Mouse (Mus musculus) intestine, embryonic 16.5 days (tissue): ENCODE measurements around the gene Jph4. TPM values are rescaled to one million over a fixed set of nuclear protein-coding genes. Genes with fewer than 3 reads are reported as not detected.

Source experiments
- ATAC-seq: fragments of 200-750 bp; cut with Nextera tagmentation; 2 replicates; pipeline ENCODE4 v1.8.0; 2017; ENCODE audit warnings: moderate TSS enrichment, moderate library complexity
- H3K27ac ChIP-seq: fragments of 300-500 bp; sonication (generic); 2 replicates; pipeline ENCODE4 v1.5.1; 2014; ENCODE audit warnings: mild to moderate bottlenecking, low read length
- H3K27me3 ChIP-seq: fragments of 300-500 bp; sonication (generic); replicated peaks from 2 replicates; pipeline ENCODE4 v1.6.1; 2014; ENCODE audit warnings: low read length, control low read depth, mixed read lengths; ENCODE audit not compliant: control insufficient read depth, insufficient read depth
- H3K36me3 ChIP-seq: fragments of 300-500 bp; sonication (generic); 2 replicates; pipeline ENCODE4 v1.6.1; 2014; ENCODE audit warnings: low read length, control low read depth; ENCODE audit not compliant: control insufficient read depth, insufficient read depth
- H3K4me1 ChIP-seq: fragments of 300-500 bp; sonication (generic); 2 replicates; pipeline ENCODE4 v1.6.1; 2014; ENCODE audit warnings: low read length, control low read depth, mixed read lengths; ENCODE audit not compliant: control insufficient read depth, insufficient read depth
- H3K4me2 ChIP-seq: fragments of 300-500 bp; sonication (generic); 2 replicates; pipeline ENCODE4 v1.6.1; 2014; ENCODE audit warnings: low read depth, low read length, control low read depth
- H3K4me3 ChIP-seq: fragments of 300-500 bp; sonication (generic); 2 replicates; pipeline ENCODE4 v1.5.1; 2014; ENCODE audit warnings: mild to moderate bottlenecking, low read length
- H3K9ac ChIP-seq: fragments of 300-500 bp; sonication (generic); 2 replicates; pipeline ENCODE4 v1.6.1; 2014; ENCODE audit warnings: low read depth, low read length
- H3K9me3 ChIP-seq: fragments of 300-500 bp; sonication (generic); 2 replicates; pipeline ENCODE4 v1.6.1; 2016; ENCODE audit warnings: low read length, control low read depth; ENCODE audit not compliant: control insufficient read depth
- WGBS: fragments of 180-500 bp; shearing (Covaris S2); extraction: QIAGEN DNeasy Blood & Tissue Kit; methylation state at CpG from one replicate; pipeline ENCODE4 v1.1.7; 2014; 5-methylcytosine and 5-hydroxymethylcytosine counted together
- polyA plus RNA-seq: library from polyadenylated mRNA; unstranded; fragments of >200 nt; fragmentation: Nextera tagmentation; extraction: Ambion mirVana; gene quantifications from 2 replicates; pipeline ENCODE4 v1.2.1, GENCODE M21; 2015

Gene Jph4
- polyA plus RNA-seq, 1 experiment from 2014 or later: 0.82 TPM

DNA sequence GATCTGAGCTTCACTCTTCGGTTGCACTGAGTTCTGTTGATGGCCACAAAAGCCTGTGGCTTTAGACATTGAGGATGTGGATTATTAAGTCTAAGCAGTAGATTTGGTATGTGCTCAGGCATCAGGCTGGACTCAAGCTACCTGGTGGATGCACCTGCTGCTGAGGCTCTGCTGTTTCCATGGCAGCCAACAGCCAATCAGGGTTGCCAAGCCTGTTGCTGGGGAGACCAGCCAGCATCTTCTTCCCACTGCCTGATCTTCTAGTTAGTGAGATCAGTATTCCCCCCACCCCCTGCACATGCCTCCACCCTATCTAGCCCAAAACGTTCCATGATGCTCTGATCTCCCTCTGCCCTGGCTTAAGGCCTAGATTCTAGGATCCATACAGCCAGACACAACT is 5.0 kb downstream of the Jph4 start:
- Histone ChIP-seq H3K9ac (no peak overlapping the region), H3K4me2 (no peak overlapping the region), H3K27ac (no peak overlapping the region), H3K4me1 (peaks cover 45% of the 10 kb centered on the region), H3K4me3 (no peak overlapping the region), H3K9me3 (no peaks in the 10 kb centered on the region), H3K36me3 (no peaks in the 10 kb centered on the region), H3K27me3 (peaks cover 32% of the 10 kb centered on the region)
- WGBS: 65% methylated on average over 2 of the region's 2 CpGs
- no peak for ATAC-seq

DNA sequence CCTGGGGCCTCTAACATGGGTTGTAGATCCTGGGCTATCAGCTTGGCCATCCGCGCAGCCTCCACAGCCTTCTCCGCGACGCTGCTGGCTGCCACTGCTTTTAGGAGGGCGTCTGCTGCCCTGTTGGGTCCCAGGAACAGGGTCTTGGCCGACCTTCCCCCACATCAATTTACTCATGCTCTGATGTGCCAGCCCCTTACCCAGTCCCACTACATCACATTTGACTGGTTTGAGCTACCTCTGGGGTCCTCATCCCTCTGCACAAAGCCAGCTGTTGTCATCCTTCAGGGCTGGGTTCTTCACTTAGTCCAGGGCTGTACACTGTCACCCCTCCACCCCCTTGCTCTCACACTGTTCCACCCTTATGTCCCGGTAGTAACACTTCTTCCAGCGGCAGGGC is 6.7 kb downstream of the Jph4 start:
- WGBS: 28% methylated on average over 9 of the region's 9 CpGs
- Histone ChIP-seq H3K4me1 (peaks cover 40% of the 10 kb centered on the region), H3K27ac (no peak overlapping the region), H3K9ac (no peak overlapping the region), H3K4me2 (no peak overlapping the region), H3K36me3 (no peaks in the 10 kb centered on the region), H3K27me3 (peaks cover 22% of the 10 kb centered on the region), H3K9me3 (no peaks in the 10 kb centered on the region), H3K4me3 (no peak overlapping the region)
- no peak for ATAC-seq

DNA sequence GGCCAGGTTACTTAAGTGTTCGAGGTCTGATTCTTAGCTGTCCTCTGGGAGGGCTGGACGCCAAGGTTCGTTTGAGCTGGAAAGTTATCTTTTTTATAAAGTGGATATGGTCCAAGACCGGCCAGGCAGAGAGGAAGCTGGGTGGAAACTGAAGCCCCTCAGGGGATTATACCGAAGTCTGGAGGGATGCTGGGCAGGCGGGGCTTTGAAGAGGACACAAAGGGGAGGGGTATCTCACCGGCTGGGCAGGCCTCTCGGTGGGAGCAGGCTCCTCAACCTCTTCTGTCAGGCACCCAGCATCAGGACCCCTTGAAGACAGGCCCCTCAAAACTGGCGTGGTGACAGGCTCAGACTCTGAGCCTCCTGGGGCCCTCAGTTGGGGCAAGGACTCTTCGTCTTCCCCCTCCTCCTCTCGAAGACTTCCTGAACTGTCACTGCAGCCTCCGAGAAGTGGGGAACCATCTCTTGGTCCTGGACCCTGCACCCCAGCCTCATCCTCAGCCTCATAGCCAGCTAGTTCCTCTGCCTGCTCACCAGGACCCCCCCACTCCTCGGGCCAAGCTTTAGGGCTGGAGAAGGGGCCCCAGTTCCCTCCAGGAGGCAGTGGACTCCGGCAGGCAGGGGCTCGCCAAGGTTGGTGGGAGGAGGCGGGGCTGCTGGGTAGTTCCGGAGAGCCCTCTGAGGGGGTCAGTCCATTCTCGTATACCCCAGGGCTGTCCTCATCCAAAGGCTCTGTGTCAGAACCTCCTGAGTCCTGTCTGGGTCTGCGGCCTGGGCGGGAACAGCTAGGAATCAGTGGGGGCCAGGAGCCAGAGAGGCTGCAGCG is 7.5 kb downstream of the Jph4 start:
- no peaks in the 10 kb centered on the region for H3K36me3 ChIP-seq
- no peak overlapping the region for H3K27ac ChIP-seq
- H3K4me1 ChIP-seq: peaks cover 39% of the 10 kb centered on the region
- H3K9me3 ChIP-seq: no peaks in the 10 kb centered on the region
- ATAC-seq: no peak
- 18% methylated on average over 21 of the region's 21 CpGs for WGBS
- no peak overlapping the region for H3K9ac ChIP-seq
- H3K27me3 ChIP-seq: peaks cover 18% of the 10 kb centered on the region
- no peak overlapping the region for H3K4me3 ChIP-seq
- no peak overlapping the region for H3K4me2 ChIP-seq

DNA sequence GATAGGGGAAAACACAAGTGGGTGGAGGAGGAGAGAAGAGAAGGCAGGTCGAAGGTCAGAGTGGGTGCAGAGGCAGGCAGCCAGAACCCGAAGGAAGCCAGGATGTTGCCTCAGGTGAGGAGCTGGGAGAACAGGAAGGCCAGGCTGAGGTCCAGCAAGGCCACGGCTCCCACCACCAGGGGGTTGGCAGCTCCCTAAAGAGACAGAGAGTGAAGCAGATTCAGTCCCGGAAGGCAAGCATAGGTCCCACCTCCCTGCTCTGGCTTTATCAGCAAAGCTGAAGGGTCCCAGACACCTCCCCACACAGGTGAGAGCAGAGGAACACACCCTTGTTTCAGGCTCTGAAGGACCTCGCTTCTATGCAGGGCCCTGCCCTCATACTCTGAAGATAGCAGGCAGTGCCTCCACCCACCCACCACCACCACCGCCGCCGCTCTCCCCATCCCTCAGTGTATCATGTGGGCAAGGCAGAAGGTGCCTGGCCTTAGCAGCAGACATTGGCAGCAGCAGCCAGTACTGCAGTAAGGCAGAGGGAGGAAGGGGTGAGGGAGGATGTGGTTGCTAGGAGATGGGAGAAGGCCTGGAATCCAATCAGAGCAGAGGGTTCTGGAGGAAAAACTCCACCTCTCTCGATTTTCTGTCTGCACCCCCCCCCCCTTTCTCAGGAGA is 8.4 kb downstream of the Jph4 start:
- Histone ChIP-seq H3K4me2 (no peak overlapping the region), H3K27me3 (peaks cover 10% of the 10 kb centered on the region), H3K4me1 (peaks cover 35% of the 10 kb centered on the region), H3K9me3 (no peaks in the 10 kb centered on the region), H3K27ac (no peak overlapping the region; the same call in 1 of the 2 replicates), H3K36me3 (no peaks in the 10 kb centered on the region), H3K9ac (0 out of 2 replicates have a peak overlapping the region, but pooled peaks have one; percentile 5), H3K4me3 (no peak overlapping the region)
- ATAC-seq: peak; percentile 17; the same call in 1 of the 2 replicates
- WGBS: 22% methylated on average over 9 of the region's 9 CpGs

DNA sequence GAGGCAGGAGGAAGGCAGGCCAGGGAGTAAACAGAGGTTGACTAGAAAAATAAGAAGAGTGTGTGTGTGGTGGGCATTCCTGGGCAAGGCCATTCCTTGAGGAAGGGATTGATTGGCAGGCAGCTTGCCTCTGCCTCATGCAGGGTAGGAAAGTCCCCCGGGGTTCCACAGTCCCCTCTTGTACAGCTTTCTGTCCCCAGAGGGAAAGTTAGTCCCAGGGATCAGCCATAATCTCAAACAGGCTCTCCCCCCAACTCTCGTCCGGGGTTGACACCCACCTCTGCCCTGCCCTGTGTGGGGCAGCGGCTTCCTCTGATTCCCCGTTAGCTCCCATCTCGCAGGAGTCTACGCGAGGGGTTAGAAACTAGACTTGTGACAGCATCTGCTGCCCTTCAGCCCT is 9.7 kb downstream of the Jph4 start:
- ATAC-seq: no peak
- Histone ChIP-seq H3K4me2 (no peak overlapping the region), H3K9ac (no peak overlapping the region), H3K36me3 (peaks cover 3% of the 10 kb centered on the region; the same call in 1 of the 2 replicates), H3K9me3 (no peaks in the 10 kb centered on the region), H3K4me3 (no peak overlapping the region), H3K27me3 (peaks cover 7% of the 10 kb centered on the region; the same call in 1 of the 2 replicates), H3K27ac (peak overlapping the region; percentile 92), H3K4me1 (peaks cover 35% of the 10 kb centered on the region)
- 72% methylated on average over 8 of the region's 8 CpGs for WGBS

DNA sequence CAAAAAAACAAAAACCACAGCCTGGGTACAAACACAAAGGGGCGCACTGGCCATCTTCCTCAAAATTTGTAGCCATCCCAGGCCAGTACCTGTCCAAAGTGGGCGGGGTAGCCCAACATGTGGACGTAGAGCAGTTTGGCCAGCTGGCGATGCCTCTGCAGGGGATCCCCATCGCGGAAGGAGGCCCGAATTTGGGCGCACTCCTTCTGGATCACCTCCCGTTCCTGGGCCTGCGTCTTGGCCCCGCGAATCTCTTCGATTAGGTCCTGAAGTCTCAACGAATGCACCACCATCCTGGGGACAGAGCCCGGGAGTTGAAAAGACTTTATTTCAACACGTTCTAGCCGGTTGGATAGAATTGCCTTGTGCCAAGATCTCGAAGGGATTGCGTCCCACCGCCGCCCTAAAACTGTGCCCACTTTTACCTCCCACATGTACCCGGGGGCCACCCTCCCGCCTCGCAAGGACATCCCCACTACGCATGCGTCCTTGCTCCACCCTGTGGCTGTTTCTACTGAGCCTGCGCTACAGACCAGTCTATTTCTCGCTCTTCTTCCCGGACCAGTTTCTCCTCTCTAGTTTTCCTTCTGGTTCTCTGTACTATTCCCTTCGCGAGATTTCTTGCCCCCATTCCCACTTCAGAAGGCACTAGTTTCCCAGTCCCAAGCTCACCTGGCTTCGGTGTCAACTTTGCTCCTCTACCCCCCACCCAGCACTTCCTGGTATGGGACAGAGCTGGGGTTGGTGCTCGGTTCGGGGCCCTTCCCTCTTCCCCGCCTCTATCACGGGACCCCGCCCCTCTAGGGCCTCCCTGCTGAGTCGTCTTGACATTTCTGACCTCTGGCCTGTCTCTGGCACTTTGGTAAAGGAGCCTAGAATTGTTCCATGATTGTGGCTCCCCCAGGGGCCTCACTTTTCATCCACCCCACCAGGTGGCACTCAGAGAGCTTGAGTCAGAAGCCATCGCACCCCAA is 10.6 kb downstream of the Jph4 start, which contains the start of gene Ap1g2:
Gene Ap1g2 (minus strand): TSS at position 758 of the 974 bp plus-strand sequence.
- H3K9me3 ChIP-seq: no peaks in the 10 kb centered on the region
- H3K4me2 ChIP-seq: peak within 1 kb of the TSS; percentile 96
- H3K27ac ChIP-seq: peak within 1 kb of the TSS; percentile 92
- H3K9ac ChIP-seq: peak within 1 kb of the TSS; percentile 84
- under 1% methylated on average over 39 of the region's 39 CpGs for WGBS
- H3K36me3 ChIP-seq: peaks cover 6% of the 10 kb centered on the region; the same call in 1 of the 2 replicates
- peak within 1 kb of the TSS; percentile 60 for H3K4me3 ChIP-seq
- peaks cover 35% of the 10 kb centered on the region for H3K4me1 ChIP-seq
- peak; percentile 91 for ATAC-seq
- H3K27me3 ChIP-seq: peaks cover 7% of the 10 kb centered on the region; the same call in 1 of the 2 replicates

DNA sequence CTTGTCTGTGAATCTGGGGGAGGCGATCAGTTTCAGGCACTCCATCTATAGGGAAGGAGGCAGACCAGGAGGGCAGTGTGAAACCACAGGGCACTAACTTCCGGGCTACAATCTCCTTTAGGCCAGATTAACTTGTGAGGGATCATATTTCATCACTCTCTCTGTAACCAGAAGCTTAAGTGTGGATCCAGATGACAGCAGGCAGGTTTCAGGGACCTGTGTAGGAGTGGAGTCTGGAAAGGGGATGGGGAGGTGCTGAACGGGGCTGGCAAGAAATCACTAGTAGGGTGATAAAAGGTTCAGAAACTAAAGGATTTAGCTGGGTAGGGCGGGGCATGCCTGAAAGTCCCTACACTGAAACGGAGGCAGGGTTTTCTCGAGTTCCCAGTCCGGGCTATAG is 11.3 kb downstream of the Jph4 start:
- Histone ChIP-seq H3K27me3 (peaks cover 6% of the 10 kb centered on the region; the same call in 1 of the 2 replicates), H3K9me3 (no peaks in the 10 kb centered on the region), H3K9ac (peak overlapping the region; percentile 84), H3K4me3 (peak overlapping the region; percentile 60), H3K36me3 (peaks cover 7% of the 10 kb centered on the region; the same call in 1 of the 2 replicates), H3K27ac (peak overlapping the region; percentile 30; the same call in 1 of the 2 replicates), H3K4me1 (peaks cover 35% of the 10 kb centered on the region), H3K4me2 (peak overlapping the region; percentile 96)
- WGBS: 5% methylated on average over 7 of the region's 7 CpGs
- peak; percentile 8 for ATAC-seq

DNA sequence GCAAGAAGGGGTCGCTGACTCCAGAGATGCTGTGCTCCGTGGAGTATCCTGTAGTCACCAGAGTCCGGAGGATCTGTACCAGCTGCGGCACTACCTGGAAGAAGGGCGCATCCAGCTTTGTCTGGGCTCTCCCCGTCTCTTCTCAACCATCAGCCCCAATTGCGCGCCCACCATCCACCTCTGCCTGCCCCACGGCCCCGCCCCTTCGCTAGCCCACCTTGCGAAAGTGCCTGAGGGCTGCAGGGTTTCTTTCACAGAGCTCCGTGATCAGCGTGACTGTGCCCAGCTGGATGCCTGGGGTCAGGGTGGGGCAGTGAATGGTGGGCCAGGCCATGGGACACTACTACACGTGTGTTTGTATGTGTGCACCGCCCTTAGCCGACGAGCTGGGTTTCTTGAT is 12.4 kb downstream of the Jph4 start:
- no peaks in the 10 kb centered on the region for H3K9me3 ChIP-seq
- H3K4me3 ChIP-seq: no peak overlapping the region
- H3K4me2 ChIP-seq: no peak overlapping the region
- ATAC-seq: no peak
- 87% methylated on average over 18 of the region's 18 CpGs for WGBS
- H3K36me3 ChIP-seq: peaks cover 7% of the 10 kb centered on the region; the same call in 1 of the 2 replicates
- no peak overlapping the region for H3K27ac ChIP-seq
- peaks cover 32% of the 10 kb centered on the region for H3K4me1 ChIP-seq
- no peak overlapping the region for H3K9ac ChIP-seq
- no peaks in the 10 kb centered on the region for H3K27me3 ChIP-seq
